Mouse (Mus musculus): ENCODE measurements around the gene Erbb2. TPM values are rescaled to one million over a fixed set of nuclear protein-coding genes. Genes with fewer than 3 reads are reported as not detected.
"Not testable (repeated sequence)": the region's sequence is repeated elsewhere in the genome, so short reads cannot be mapped to it uniquely, and the experiment has no call there.

Gene Erbb2
- polyA plus RNA-seq, 1 experiment from 2014 or later, result 48.1 TPM

DNA sequence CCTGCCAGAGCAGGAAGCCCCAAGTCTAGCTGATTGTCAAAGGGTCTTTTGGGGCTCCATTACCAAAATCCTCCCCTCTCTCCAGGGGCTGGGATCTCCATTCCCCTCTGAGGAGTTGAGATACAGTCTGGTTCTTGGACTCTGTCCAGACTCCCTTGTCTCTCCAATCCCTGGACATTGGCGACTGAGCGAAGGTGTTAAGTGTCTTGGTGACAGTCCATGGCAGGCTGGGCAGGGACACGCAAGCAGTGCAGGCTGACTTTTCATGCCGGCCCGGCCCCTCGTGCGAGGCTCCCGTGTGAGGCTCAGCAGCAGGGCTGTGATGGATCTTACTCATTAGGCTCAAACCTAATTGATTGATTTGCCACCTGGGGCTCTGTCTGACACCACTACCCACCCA lies 38.0 kb upstream of the Erbb2 start:
- Histone ChIP-seq H3K27ac (replicated peaks) (peak overlapping the region; percentile 90), H3K9ac (peak overlapping the region; percentile 69), H3K27me3 (replicated peaks) (no peaks in the 10 kb centered on the region), H3K4me3 (no peak overlapping the region), H3K4me1 (peaks cover 97% of the 10 kb centered on the region), H3K9me3 (no peaks in the 10 kb centered on the region), H3K4me2 (peak overlapping the region; percentile 33), H3K36me3 (peaks cover 47% of the 10 kb centered on the region)
- WGBS, result 27% methylated on average over 8 of the region's 8 CpGs
- no peak for ATAC-seq (ENCODE audit: extremely low read depth, insufficient number of reproducible peaks, low FRiP score, low TSS enrichment)

GRCm38 (mm10) chr11:98376756-98377155 lies 35.5 kb upstream of the Erbb2 start:
- Histone ChIP-seq H3K4me1 (peaks cover 88% of the 10 kb centered on the region), H3K36me3 (peaks cover 66% of the 10 kb centered on the region), H3K27me3 (replicated peaks) (no peaks in the 10 kb centered on the region), H3K4me2 (no peak overlapping the region), H3K9ac (peak overlapping the region; percentile 55), H3K9me3 (no peaks in the 10 kb centered on the region), H3K27ac (replicated peaks) (peak overlapping the region; percentile 57; the same call in 1 of the 2 replicates), H3K4me3 (no peak overlapping the region)
- WGBS, result 66% methylated on average over 5 of the region's 5 CpGs
- no peak for ATAC-seq (ENCODE audit: extremely low read depth, insufficient number of reproducible peaks, low FRiP score, low TSS enrichment)

DNA sequence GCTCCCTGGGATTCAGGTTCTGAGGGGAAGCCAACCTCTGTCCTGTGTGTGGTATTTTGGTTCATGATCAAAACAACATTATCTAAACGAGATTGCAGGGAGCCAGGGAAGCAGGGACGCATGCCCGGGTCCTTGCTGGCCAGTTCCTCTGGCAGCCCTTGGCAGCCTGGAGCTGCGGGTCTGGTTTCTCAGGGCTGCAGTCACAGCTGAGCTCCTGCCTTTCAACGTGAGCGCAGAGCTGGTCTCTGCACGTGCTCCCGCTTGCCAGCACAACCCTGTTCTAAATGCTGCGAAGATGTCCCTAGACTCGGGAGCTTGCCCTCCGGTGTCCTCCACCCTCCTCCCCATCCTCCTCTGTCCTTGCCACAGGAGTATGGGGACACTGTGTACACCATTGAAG lies 34.5 kb upstream of the Erbb2 start:
- Histone ChIP-seq H3K9me3 (no peaks in the 10 kb centered on the region), H3K4me2 (no peak overlapping the region), H3K27ac (replicated peaks) (peak overlapping the region; percentile 57), H3K9ac (peak overlapping the region; percentile 55; the same call in 1 of the 2 replicates), H3K36me3 (peaks cover 66% of the 10 kb centered on the region), H3K4me1 (peaks cover 79% of the 10 kb centered on the region), H3K27me3 (replicated peaks) (no peaks in the 10 kb centered on the region), H3K4me3 (no peak overlapping the region)
- 0 out of 2 replicates have a peak, but pooled peaks have one; percentile 4 for ATAC-seq (ENCODE audit: extremely low read depth, insufficient number of reproducible peaks, low FRiP score, low TSS enrichment)
- WGBS, result 55% methylated on average over 11 of the region's 11 CpGs

- Histone ChIP-seq H3K4me1 (peaks cover 76% of the 10 kb centered on the region), H3K36me3 (peaks cover 66% of the 10 kb centered on the region)
Measured at GRCm38 (mm10) chr11:98379379-98379778, 32.9 kb upstream of the Erbb2 start.

GRCm38 (mm10) chr11:98380106-98380505 lies 32.2 kb upstream of the Erbb2 start:
- Histone ChIP-seq H3K9me3 (no peaks in the 10 kb centered on the region), H3K4me1 (peaks cover 76% of the 10 kb centered on the region), H3K9ac (0 out of 2 replicates have a peak overlapping the region, but pooled peaks have one; percentile 30), H3K4me2 (no peak overlapping the region), H3K27ac (replicated peaks) (peak overlapping the region; percentile 51; the same call in 1 of the 2 replicates), H3K36me3 (peaks cover 60% of the 10 kb centered on the region), H3K27me3 (replicated peaks) (peaks cover 8% of the 10 kb centered on the region; the same call in 1 of the 2 replicates), H3K4me3 (no peak overlapping the region)
- no peak for ATAC-seq (ENCODE audit: extremely low read depth, insufficient number of reproducible peaks, low FRiP score, low TSS enrichment)
- WGBS, result 69% methylated on average over 6 of the region's 6 CpGs

More at GRCm38 (mm10) chr11:98379379-98379778, 32.9 kb upstream of the Erbb2 start:
- H3K9ac ChIP-seq, result peak overlapping the region; percentile 30
- peak overlapping the region; percentile 51 for H3K27ac ChIP-seq (replicated peaks)
- WGBS, result 53% methylated on average over 7 of the region's 7 CpGs
- no peak overlapping the region for H3K4me3 ChIP-seq
- 0 out of 2 replicates have a peak, but pooled peaks cover 3% of the 10 kb centered on the region for H3K27me3 ChIP-seq (replicated peaks)
- ATAC-seq (ENCODE audit: extremely low read depth, insufficient number of reproducible peaks, low FRiP score, low TSS enrichment), result no peak
- no peak overlapping the region for H3K4me2 ChIP-seq
- no peaks in the 10 kb centered on the region for H3K9me3 ChIP-seq

DNA sequence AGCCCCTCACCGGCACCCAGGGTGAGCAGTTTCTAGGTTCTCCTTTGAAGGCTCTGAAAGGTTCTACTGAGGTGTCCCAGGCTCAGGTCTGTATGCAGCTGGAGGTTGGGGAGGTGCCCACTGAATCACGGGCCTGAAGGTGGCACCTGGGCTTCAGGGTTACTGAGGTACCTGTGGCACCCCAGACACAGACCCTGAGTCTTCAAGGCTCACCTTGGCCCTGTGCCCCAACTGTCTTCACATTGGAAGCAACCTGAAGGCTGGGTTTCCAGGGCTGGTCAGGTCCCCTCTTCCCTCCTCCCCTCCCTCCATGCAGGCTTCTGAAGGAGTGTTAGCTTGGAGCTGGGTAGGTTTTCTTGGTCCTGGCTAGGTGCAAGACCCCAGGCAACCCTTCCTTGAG lies 30.6 kb upstream of the Erbb2 start:
- H3K4me3 ChIP-seq, result no peak overlapping the region
- no peak for ATAC-seq (ENCODE audit: extremely low read depth, insufficient number of reproducible peaks, low FRiP score, low TSS enrichment)
- WGBS, result 91% methylated on average over 2 of the region's 2 CpGs
- H3K4me1 ChIP-seq, result peaks cover 76% of the 10 kb centered on the region
- H3K27ac ChIP-seq (replicated peaks), result 0 out of 2 replicates have a peak overlapping the region, but pooled peaks have one; percentile 3
- peaks cover 45% of the 10 kb centered on the region for H3K36me3 ChIP-seq
- H3K9ac ChIP-seq, result no peak overlapping the region
- peaks cover 23% of the 10 kb centered on the region for H3K27me3 ChIP-seq (replicated peaks)
- no peaks in the 10 kb centered on the region for H3K9me3 ChIP-seq
- H3K4me2 ChIP-seq, result no peak overlapping the region

DNA sequence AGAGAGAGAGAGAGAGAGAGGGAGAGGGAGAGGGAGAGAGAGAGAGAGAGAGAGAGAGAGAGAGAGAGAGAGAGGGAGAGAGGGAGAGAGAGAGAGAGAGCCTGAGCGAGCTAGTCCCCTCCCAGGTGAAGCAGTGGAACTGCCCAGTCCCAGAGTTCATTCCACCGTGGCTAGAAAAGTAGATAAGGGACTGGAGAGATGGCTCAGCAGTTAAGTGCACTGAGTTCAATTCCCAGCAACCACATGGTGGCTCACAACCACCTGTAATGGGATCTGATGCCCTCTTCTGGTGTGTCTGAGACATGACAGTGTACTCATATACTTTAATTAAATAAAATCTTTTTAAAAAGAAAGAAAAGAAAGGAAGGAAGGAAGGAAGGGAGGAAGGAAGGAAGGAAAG lies 29.9 kb upstream of the Erbb2 start:
- not testable (repeated sequence) for H3K9ac ChIP-seq; H3K4me3 ChIP-seq; H3K9me3 ChIP-seq; ATAC-seq (ENCODE audit: extremely low read depth, insufficient number of reproducible peaks, low FRiP score, low TSS enrichment); H3K4me2 ChIP-seq
- Histone ChIP-seq H3K27me3 (replicated peaks) (peaks cover 31% of the 10 kb centered on the region), H3K36me3 (peaks cover 37% of the 10 kb centered on the region), H3K27ac (replicated peaks) (peak overlapping the region; percentile 50; the same call in 1 of the 2 replicates), H3K4me1 (peaks cover 76% of the 10 kb centered on the region)
- 24% methylated on average over 2 of the region's 2 CpGs for WGBS

DNA sequence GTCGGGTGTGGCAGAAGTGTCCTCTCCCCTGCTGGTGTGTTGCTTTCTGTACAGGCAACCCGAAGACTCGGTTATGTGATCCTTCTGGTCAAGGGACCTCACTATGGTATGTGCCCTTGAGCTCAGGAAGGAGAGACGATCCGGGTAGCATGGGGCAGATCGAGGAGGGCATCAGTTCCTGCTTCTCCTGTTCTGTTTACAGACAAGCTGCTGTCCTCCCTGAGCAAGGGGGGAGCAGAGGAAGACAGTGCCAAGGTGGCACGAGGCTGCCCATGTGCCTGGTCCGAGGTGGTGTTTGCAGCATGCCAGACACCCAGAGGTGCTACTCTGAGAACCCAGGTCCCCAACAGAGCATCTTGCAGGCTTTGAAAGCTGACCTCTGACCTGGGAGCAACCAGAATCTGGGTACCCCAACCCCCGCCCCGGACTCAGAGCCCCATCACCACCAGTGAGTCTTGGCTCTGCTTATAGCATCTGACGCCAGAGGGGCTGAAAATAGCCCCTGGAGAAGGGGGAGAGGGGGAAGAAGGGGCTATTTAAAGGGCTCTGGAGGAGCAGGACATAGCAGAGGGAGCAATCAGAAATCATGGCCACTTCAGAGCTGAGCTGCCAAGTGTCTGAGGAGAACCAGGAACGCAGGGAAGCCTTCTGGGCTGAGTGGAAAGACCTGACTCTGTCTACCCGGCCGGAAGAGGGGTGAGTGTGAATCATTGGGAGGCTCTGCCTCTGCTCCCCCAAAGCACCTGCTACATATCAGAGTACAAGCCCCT lies 28.8 kb upstream of the Erbb2 start, which contains the start of gene Tcap:
Gene Tcap, plus strand, starts transcription at position 551 of the 770 bp plus-strand sequence.
- peak within 1 kb of the TSS; percentile 92 for H3K27ac ChIP-seq (replicated peaks)
- WGBS, result 27% methylated on average over 14 of the region's 14 CpGs
- ATAC-seq (ENCODE audit: extremely low read depth, insufficient number of reproducible peaks, low FRiP score, low TSS enrichment), result peak; percentile 40; the same call in 1 of the 2 replicates
- peak within 1 kb of the TSS; percentile 52 for H3K4me3 ChIP-seq
- H3K9ac ChIP-seq, result peak within 1 kb of the TSS; percentile 88
- peaks cover 27% of the 10 kb centered on the region for H3K36me3 ChIP-seq
- H3K4me2 ChIP-seq, result peak within 1 kb of the TSS; percentile 69
- peaks cover 41% of the 10 kb centered on the region for H3K27me3 ChIP-seq (replicated peaks)
- H3K4me1 ChIP-seq, result peaks cover 76% of the 10 kb centered on the region
- H3K9me3 ChIP-seq, result no peaks in the 10 kb centered on the region

DNA sequence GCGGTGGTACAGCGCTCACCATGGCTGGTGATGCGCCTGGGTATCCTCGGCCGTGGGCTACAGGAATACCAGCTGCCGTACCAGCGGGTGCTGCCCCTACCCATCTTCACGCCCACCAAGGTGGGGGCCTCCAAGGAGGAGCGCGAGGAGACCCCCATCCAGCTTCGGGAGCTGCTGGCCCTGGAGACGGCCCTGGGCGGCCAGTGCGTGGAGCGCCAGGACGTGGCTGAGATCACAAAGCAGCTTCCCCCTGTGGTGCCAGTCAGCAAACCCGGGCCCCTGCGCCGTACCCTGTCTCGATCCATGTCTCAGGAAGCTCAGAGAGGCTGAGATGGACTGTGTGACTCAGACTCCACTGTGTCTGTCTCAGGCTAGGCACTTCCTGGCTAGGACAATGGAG lies 28.1 kb upstream of the Erbb2 start:
- peaks cover 45% of the 10 kb centered on the region for H3K27me3 ChIP-seq (replicated peaks)
- H3K27ac ChIP-seq (replicated peaks), result peak overlapping the region; percentile 92
- peak overlapping the region; percentile 88 for H3K9ac ChIP-seq
- peaks cover 19% of the 10 kb centered on the region for H3K36me3 ChIP-seq
- no peak for ATAC-seq (ENCODE audit: extremely low read depth, insufficient number of reproducible peaks, low FRiP score, low TSS enrichment)
- peak overlapping the region; percentile 69 for H3K4me2 ChIP-seq
- 57% methylated on average over 20 of the region's 20 CpGs for WGBS
- H3K4me3 ChIP-seq, result peak overlapping the region; percentile 52
- H3K4me1 ChIP-seq, result peaks cover 76% of the 10 kb centered on the region
- no peaks in the 10 kb centered on the region for H3K9me3 ChIP-seq

GRCm38 (mm10) chr11:98384721-98385637 lies 27.3 kb upstream of the Erbb2 start:
- Histone ChIP-seq H3K9me3 (no peaks in the 10 kb centered on the region), H3K4me1 (peaks cover 76% of the 10 kb centered on the region), H3K36me3 (peaks cover 11% of the 10 kb centered on the region), H3K27me3 (replicated peaks) (peaks cover 49% of the 10 kb centered on the region), H3K4me2 (peak overlapping the region; percentile 69), H3K27ac (replicated peaks) (peak overlapping the region; percentile 92), H3K9ac (peak overlapping the region; percentile 88), H3K4me3 (peak overlapping the region; percentile 52)
- no peak for ATAC-seq (ENCODE audit: extremely low read depth, insufficient number of reproducible peaks, low FRiP score, low TSS enrichment)
- WGBS, result 45% methylated on average over 8 of the region's 8 CpGs
